Mouse (Mus musculus): ENCODE measurements at regions not wholly inside any gene's neighbourhood (a gene's known extent, or its start where the extent isn't known, plus 50 kb on each side); places are given as distances from the start of the nearest gene placed in this dataset.

- TF ChIP-seq CTCF (IDR thresholded peaks at IDR 0.05; ENCODE audit: low read depth) (peak; percentile 80), EP300 (IDR thresholded peaks at IDR 0.05; ENCODE audit: low read depth) (no peak)
Observed at GRCm38 (mm10) chr15:41163643-41164358, 1029.6 kb downstream of the 9330182O14Rik start.
